In the genomic region with DNA sequence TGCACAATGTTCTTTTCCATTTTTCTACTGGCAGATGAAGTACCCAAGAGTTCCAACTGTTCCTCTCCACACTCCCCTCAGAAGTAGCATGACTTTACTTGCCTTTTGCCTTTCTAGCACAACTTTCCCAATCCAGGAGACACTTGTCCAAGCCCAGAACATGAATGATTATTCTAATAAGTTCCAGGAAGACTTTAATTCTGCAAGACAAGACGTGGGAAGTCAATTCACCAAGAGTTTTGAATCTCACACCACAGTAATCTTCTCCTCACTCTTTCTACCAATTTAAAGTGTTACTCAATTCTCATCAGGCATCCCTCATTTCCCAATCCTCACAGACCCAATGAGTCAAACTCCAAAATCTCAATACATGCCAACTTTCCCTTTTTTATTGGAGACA, we compare ENCODE assay signal across 19 mouse cellular contexts.
"Had no signal": no experiment of that assay in that cellular context is flagged by ENCODE, and none has a peak within 500 bp of the region (broad histone marks: within the 10 kb centered on the region; RNA-seq: fewer than 3 reads in every experiment).

No protein-coding gene starts in this region.

- H3K9ac ChIP-seq: liver, embryonic 15.5 days; liver, postnatal 0 days; lung, embryonic 15.5 days; midbrain, embryonic 13.5 days; midbrain, embryonic 15.5 days; neural tube, embryonic 12.5 days had no signal

- H3K4me1 ChIP-seq: liver, embryonic 15.5 days; lung, embryonic 15.5 days; midbrain, embryonic 15.5 days; neural tube, embryonic 12.5 days had no signal

- H3K4me3 ChIP-seq: liver, embryonic 15.5 days; lung, embryonic 15.5 days; megakaryocyte, embryonic 14.5 days; midbrain, embryonic 13.5 days; midbrain, embryonic 15.5 days; neural tube, embryonic 12.5 days had no signal

- H3K27me3 ChIP-seq: liver, embryonic 15.5 days; lung, embryonic 15.5 days; megakaryocyte, embryonic 14.5 days; midbrain, embryonic 13.5 days; midbrain, embryonic 15.5 days; neural tube, embryonic 12.5 days had no signal

- H3K9me3 ChIP-seq: liver, embryonic 15.5 days; lung, embryonic 15.5 days; megakaryocyte, embryonic 14.5 days; midbrain, embryonic 13.5 days; midbrain, embryonic 15.5 days; neural tube, embryonic 12.5 days had no signal

- H3K4me2 ChIP-seq: liver, embryonic 15.5 days; lung, embryonic 15.5 days; midbrain, embryonic 11.5 days; midbrain, embryonic 13.5 days; midbrain, embryonic 15.5 days; neural tube, embryonic 12.5 days had no signal

- DNase-seq: liver, postnatal 0 days; lung, adult 2 months; retina, postnatal 1 day; right cerebral cortex, adult 18-20 months; right cerebral cortex, postnatal 25 days; right cerebral cortex, postnatal 4 days; spleen, adult 18-20 months; thymus, adult 18-20 months; thymus, postnatal 14 days; thymus, postnatal 4 days had no signal

- H3K27ac ChIP-seq: liver, embryonic 15.5 days; lung, embryonic 15.5 days; macrophage; midbrain, embryonic 13.5 days; midbrain, embryonic 15.5 days; neural tube, embryonic 12.5 days had no signal

- ATAC-seq: liver, postnatal 0 days; lung, postnatal 0 days; midbrain, embryonic 13.5 days; midbrain, embryonic 15.5 days had no signal

- H3K36me3 ChIP-seq: liver, embryonic 15.5 days; lung, embryonic 15.5 days; midbrain, embryonic 13.5 days; midbrain, embryonic 15.5 days; neural tube, embryonic 12.5 days had no signal
